Mouse (Mus musculus) adrenal gland, adult (tissue): ENCODE measurements around the gene Zfp1.

Experiments
- DNase-seq, 2 experiments: peaks; one replicate each; pipeline ENCODE4 v3.0.0; 2022 to 2023; ENCODE audit warnings: low spot score in 1 of 2; ENCODE audit not compliant: inconsistent age in 2 of 2

The Zfp1 gene

GRCm38 (mm10) chr8:111643264-111644141, at the start of gene Zfp1:
Gene Zfp1, plus strand, starts transcription at chr8:111643401.
- DNase-seq = peak; percentile 94 to 97

GRCm38 (mm10) chr8:111594044-111594840, 49.0 kb upstream of the Zfp1 start:
- DNase-seq = no peak

- no peak for DNase-seq
Measured at GRCm38 (mm10) chr8:111594951-111595350, 48.2 kb upstream of the Zfp1 start.

- peak; percentile 46 to 64 for DNase-seq
Measured at GRCm38 (mm10) chr8:111595712-111596484, 47.3 kb upstream of the Zfp1 start.

GRCm38 (mm10) chr8:111596485-111596821, 46.7 kb upstream of the Zfp1 start:
- no peak for DNase-seq

GRCm38 (mm10) chr8:111597310-111597709, 45.9 kb upstream of the Zfp1 start:
- peak; percentile 62 to 89 for DNase-seq

GRCm38 (mm10) chr8:111599707-111600444, 43.3 kb upstream of the Zfp1 start:
- DNase-seq = no peak

- no peak for DNase-seq
Measured at GRCm38 (mm10) chr8:111602050-111602449, 41.2 kb upstream of the Zfp1 start.

GRCm38 (mm10) chr8:111604986-111605385, 38.2 kb upstream of the Zfp1 start:
- DNase-seq = no peak

GRCm38 (mm10) chr8:111606961-111607360, 36.2 kb upstream of the Zfp1 start:
- DNase-seq = peak in 1 of 2 experiments; percentile 64

GRCm38 (mm10) chr8:111607414-111607813, 35.8 kb upstream of the Zfp1 start:
- peak in 1 of 2 experiments; percentile 51 for DNase-seq

GRCm38 (mm10) chr8:111613181-111613580, 30.0 kb upstream of the Zfp1 start:
- no peak for DNase-seq

- no peak for DNase-seq
Measured at GRCm38 (mm10) chr8:111614786-111615701, 28.2 kb upstream of the Zfp1 start.

- peak in 1 of 2 experiments; percentile 43 for DNase-seq
Measured at GRCm38 (mm10) chr8:111617812-111618211, 25.4 kb upstream of the Zfp1 start.

GRCm38 (mm10) chr8:111618273-111618672, 24.9 kb upstream of the Zfp1 start:
- peak in 1 of 2 experiments; percentile 29 for DNase-seq

- DNase-seq = peak; percentile 67 to 88
Measured at GRCm38 (mm10) chr8:111619936-111620335, 23.3 kb upstream of the Zfp1 start.

- no peak for DNase-seq
Measured at GRCm38 (mm10) chr8:111622104-111622503, 21.1 kb upstream of the Zfp1 start.

- DNase-seq = peak in 1 of 2 experiments; percentile 28
Measured at GRCm38 (mm10) chr8:111622553-111622952, 20.6 kb upstream of the Zfp1 start.

- DNase-seq = peak; percentile 94 to 96
Measured at GRCm38 (mm10) chr8:111624081-111624852, 18.9 kb upstream of the Zfp1 start.
